Mouse (Mus musculus) limb, embryonic 13.5 days (tissue): Measurements from ENCODE around the gene Cks1brt. TPM values are rescaled to one million over a fixed set of nuclear protein-coding genes. Genes with fewer than 3 reads are reported as not detected.

ENCODE experiments used
- ATAC-seq: fragments of 200-750 bp; cut with Nextera tagmentation; 2 replicates; pipeline ENCODE4 v1.8.0; 2017; ENCODE audit warnings: low read depth, moderate number of reproducible peaks, moderate TSS enrichment; ENCODE audit not compliant: low FRiP score
- H3K27ac ChIP-seq: fragments of 300-500 bp; sonication (generic); 2 replicates; pipeline ENCODE4 v1.5.1; 2015; ENCODE audit warnings: inconsistent platforms, mild to moderate bottlenecking, moderate library complexity
- H3K27me3 ChIP-seq: fragments of 300-500 bp; sonication (generic); 2 replicates; pipeline ENCODE4 v1.6.1; 2015; ENCODE audit warnings: mild to moderate bottlenecking, inconsistent platforms
- H3K36me3 ChIP-seq: fragments of 300-500 bp; sonication (generic); 2 replicates; pipeline ENCODE4 v1.6.1; 2015; ENCODE audit warnings: inconsistent platforms, mild to moderate bottlenecking, moderate library complexity
- H3K4me1 ChIP-seq: fragments of 300-500 bp; sonication (generic); 2 replicates; pipeline ENCODE4 v1.6.1; 2015; ENCODE audit warnings: inconsistent platforms
- H3K4me2 ChIP-seq: fragments of 300-500 bp; sonication (generic); replicated peaks from 2 replicates; pipeline ENCODE4 v1.6.1; 2015; ENCODE audit warnings: inconsistent platforms, mild to moderate bottlenecking, moderate library complexity
- H3K4me3 ChIP-seq: fragments of 300-500 bp; sonication (generic); 2 replicates; pipeline ENCODE4 v1.5.1; 2015; ENCODE audit warnings: moderate library complexity, mild to moderate bottlenecking, inconsistent platforms
- H3K9ac ChIP-seq: fragments of 300-500 bp; sonication (generic); 2 replicates; pipeline ENCODE4 v1.6.1; 2015; ENCODE audit warnings: mild to moderate bottlenecking, inconsistent platforms
- H3K9me3 ChIP-seq: fragments of 300-500 bp; sonication (generic); 2 replicates; pipeline ENCODE4 v1.6.1; 2016; ENCODE audit warnings: inconsistent platforms
- WGBS: fragments of 180-500 bp; shearing (Covaris S2); methylation state at CpG from one replicate; pipeline ENCODE4 v1.1.7; 2015; 5-methylcytosine and 5-hydroxymethylcytosine counted together
- microRNA-seq: library from miRNA; unstranded; fragments of <30 nt; microRNA quantifications from one replicate; pipeline ENCODE4, GENCODE M21; 2016
- polyA plus RNA-seq: library from polyadenylated mRNA; unstranded; fragments of >200 nt; fragmentation: Nextera tagmentation; extraction: Ambion mirVana; gene quantifications from 2 replicates; pipeline ENCODE4 v1.2.1, GENCODE M21; 2015

The Cks1brt gene
- polyA plus RNA-seq, 1 experiment from 2014 or later, result not detected

DNA sequence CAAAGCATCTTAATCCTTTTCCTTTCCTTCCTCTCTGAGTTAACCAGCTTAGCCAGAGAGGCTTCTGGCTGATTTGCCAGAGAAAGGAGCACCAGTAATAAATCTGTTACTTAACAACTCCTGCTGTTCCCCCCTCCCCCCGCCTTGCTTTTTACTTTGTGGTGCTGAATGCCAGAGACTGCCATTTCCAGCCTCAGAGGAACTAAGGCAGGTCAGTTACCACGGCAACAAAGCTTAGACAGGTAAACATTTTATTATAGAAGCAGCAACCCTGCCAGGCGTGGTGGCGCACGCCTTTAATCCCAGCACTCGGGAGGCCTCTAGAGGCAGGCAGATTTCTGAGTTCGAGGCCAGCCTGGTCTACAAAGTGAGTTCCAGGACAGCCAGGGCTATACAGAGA, 24.2 kb downstream of the Cks1brt start:
- H3K4me1 ChIP-seq, result no peaks in the 10 kb centered on the region
- H3K4me3 ChIP-seq, result no peak overlapping the region
- 30% methylated on average over 7 of the region's 7 CpGs for WGBS
- no peaks in the 10 kb centered on the region for H3K36me3 ChIP-seq
- H3K9me3 ChIP-seq, result peaks cover 3% of the 10 kb centered on the region; the same call in 1 of the 2 replicates
- no peak for ATAC-seq
- no peak overlapping the region for H3K4me2 ChIP-seq
- H3K27me3 ChIP-seq, result no peaks in the 10 kb centered on the region
- no peak overlapping the region for H3K9ac ChIP-seq
- no peak overlapping the region for H3K27ac ChIP-seq

DNA sequence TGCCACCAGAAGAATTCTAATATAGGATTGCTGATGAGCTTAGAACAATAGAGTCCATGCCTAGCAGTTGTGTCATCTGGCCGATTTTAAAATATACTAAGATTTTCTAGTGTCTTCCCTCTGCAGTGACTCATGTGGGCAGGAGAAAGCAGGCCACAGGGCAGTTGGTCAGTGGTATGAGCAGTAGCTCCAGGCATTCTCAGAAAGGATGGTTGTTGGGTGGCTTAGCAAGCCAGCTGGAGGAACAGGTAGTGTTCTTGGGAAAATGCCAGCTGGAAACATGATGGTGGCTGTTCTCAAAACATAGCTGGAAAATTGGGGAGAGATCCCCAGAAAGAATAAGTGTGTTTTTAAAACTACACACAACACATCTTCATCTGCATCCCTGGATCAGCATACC, 40.6 kb downstream of the Cks1brt start:
- 82% methylated on average over 1 of the region's 1 CpGs for WGBS
- H3K36me3 ChIP-seq, result no peaks in the 10 kb centered on the region
- no peaks in the 10 kb centered on the region for H3K27me3 ChIP-seq
- no peak overlapping the region for H3K4me3 ChIP-seq
- H3K4me1 ChIP-seq, result no peaks in the 10 kb centered on the region
- no peak overlapping the region for H3K27ac ChIP-seq
- H3K9ac ChIP-seq, result no peak overlapping the region
- no peak overlapping the region for H3K4me2 ChIP-seq
- H3K9me3 ChIP-seq, result peaks cover 3% of the 10 kb centered on the region; the same call in 1 of the 2 replicates
- ATAC-seq, result no peak

DNA sequence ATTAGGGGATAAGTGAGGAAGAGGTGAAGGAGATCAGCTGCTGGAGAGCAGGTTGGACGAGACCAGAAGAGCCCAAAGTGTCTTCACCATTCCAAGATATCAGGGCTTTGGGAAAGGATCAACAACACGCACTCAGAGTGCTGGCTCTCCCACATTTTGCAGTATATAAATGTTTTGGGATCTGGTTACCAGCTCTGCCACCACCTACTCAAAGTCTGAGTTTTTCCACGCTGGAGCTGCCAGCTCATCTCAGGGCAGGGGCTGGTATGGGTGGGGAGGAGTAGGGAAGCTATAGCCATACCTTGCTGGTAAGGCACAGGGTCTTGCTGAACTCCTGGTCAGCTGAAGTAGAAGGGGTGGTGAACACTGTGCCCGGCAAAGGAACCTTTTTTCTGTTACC, 68.5 kb downstream of the Cks1brt start:
- WGBS, result 74% methylated on average over 4 of the region's 4 CpGs
- Histone ChIP-seq H3K4me2 (no peak overlapping the region), H3K9ac (no peak overlapping the region), H3K9me3 (no peaks in the 10 kb centered on the region), H3K27ac (no peak overlapping the region), H3K4me3 (no peak overlapping the region), H3K4me1 (no peaks in the 10 kb centered on the region), H3K27me3 (no peaks in the 10 kb centered on the region), H3K36me3 (no peaks in the 10 kb centered on the region)
- ATAC-seq, result no peak

DNA sequence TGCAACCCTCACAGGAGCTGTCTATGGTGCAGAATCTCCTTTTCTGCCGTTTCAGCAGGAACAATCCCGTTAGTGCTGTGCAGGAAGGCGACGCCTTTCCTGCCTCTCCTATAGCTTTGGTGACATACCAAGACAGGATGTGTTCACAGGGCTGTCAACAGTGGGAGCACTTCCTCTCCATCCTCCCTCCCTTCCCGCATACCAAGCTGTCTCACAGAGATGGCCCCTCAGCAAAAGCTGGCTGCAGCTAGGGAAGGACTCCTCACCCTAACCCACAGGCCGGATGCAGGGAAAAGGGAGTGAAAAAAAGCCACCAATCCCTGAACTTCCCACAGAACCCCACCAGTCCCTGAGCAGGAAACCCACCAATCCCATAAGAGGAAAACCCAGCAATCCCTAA, 69.3 kb downstream of the Cks1brt start:
- Histone ChIP-seq H3K4me3 (no peak overlapping the region), H3K27me3 (no peaks in the 10 kb centered on the region), H3K36me3 (no peaks in the 10 kb centered on the region), H3K9ac (no peak overlapping the region), H3K4me1 (no peaks in the 10 kb centered on the region), H3K9me3 (no peaks in the 10 kb centered on the region), H3K27ac (no peak overlapping the region), H3K4me2 (no peak overlapping the region)
- 46% methylated on average over 6 of the region's 6 CpGs for whole genome bisulfite sequencing
- ATAC-seq, result no peak

Small RNA genes lying within 50 kb of the gene (microRNA-seq; reads per million reads assigned to microRNA genes)
- 1.9 reads per million, percentile 3 among the genes with 10 or more reads in this experiment for gene Gm23388

Other genes with a start within 250 kb of the Cks1brt start
- 2.4 and 4.4 TPM in 2 replicates for gene Klf1, start 250.0 kb upstream of the Cks1brt start, polyA plus RNA-seq
- 16.4 and 18.5 TPM in 2 replicates for gene Dnase2a, start 243.4 kb upstream of the Cks1brt start, polyA plus RNA-seq
- 0.32 and 0.55 TPM in 2 replicates for gene Mast1, start 214.6 kb upstream of the Cks1brt start, polyA plus RNA-seq
- 0.20 and 0.47 TPM in 2 replicates for gene Rtbdn, start 204.9 kb upstream of the Cks1brt start, polyA plus RNA-seq
- not detected in 2 replicates for gene Gm49661, start 182.5 kb upstream of the Cks1brt start, polyA plus RNA-seq
- 961 and 978 TPM in 2 replicates for gene Prdx2, start 182.3 kb upstream of the Cks1brt start, polyA plus RNA-seq
- gene Rnaseh2a, start 182.2 kb upstream of the Cks1brt start, polyA plus RNA-seq, result 90.9 and 93.2 TPM in 2 replicates
- gene Junb, start 173.2 kb upstream of the Cks1brt start, polyA plus RNA-seq, result 8.2 and 8.4 TPM in 2 replicates
- 18.6 and 18.8 TPM in 2 replicates for gene Hook2, start 161.3 kb upstream of the Cks1brt start, polyA plus RNA-seq
- not detected in 2 replicates for gene Best2, start 137.4 kb upstream of the Cks1brt start, polyA plus RNA-seq
- 132 TPM in 2 replicates for gene Asna1, start 126.6 kb upstream of the Cks1brt start, polyA plus RNA-seq
- 114 and 132 TPM in 2 replicates for gene Trir, start 125.1 kb upstream of the Cks1brt start, polyA plus RNA-seq
- 31.0 and 32.2 TPM in 2 replicates for gene Tnpo2, start 115.0 kb upstream of the Cks1brt start, polyA plus RNA-seq
- 31.6 and 32.2 TPM in 2 replicates for gene Fbxw9, start 91.9 kb upstream of the Cks1brt start, polyA plus RNA-seq
- 0.75 and 0.76 TPM in 2 replicates for gene Gm5741, start 83.9 kb upstream of the Cks1brt start, polyA plus RNA-seq
- gene Dhps, start 80.2 kb upstream of the Cks1brt start, polyA plus RNA-seq, result 60.0 and 60.5 TPM in 2 replicates
- 111 and 127 TPM in 2 replicates for gene Wdr83os, start 71.2 kb upstream of the Cks1brt start, polyA plus RNA-seq
- gene Wdr83, start 70.6 kb upstream of the Cks1brt start, polyA plus RNA-seq, result 43.0 and 45.1 TPM in 2 replicates
- gene Man2b1, start 68.7 kb upstream of the Cks1brt start, polyA plus RNA-seq, result 29.2 and 32.2 TPM in 2 replicates
- 2.7 and 3.4 TPM in 2 replicates for gene Zfp791, start 28.8 kb upstream of the Cks1brt start, polyA plus RNA-seq
- gene Olfr371, start 74.1 kb downstream of the Cks1brt start, polyA plus RNA-seq, result not detected in 2 replicates
- gene Orc6, start 147.7 kb downstream of the Cks1brt start, polyA plus RNA-seq, result 109 and 116 TPM in 2 replicates
- 128 and 136 TPM in 2 replicates for gene Vps35, start 147.9 kb downstream of the Cks1brt start, polyA plus RNA-seq
- gene Mylk3, start 234.4 kb downstream of the Cks1brt start, polyA plus RNA-seq, result 1.6 TPM in 2 replicates